Mouse (Mus musculus): ENCODE measurements around the gene Ptpre. TPM values are rescaled to one million over a fixed set of nuclear protein-coding genes. Genes with fewer than 3 reads are reported as not detected.

Gene Ptpre
- polyA plus RNA-seq, 1 experiment from 2014 or later, result 3.1 TPM

DNA sequence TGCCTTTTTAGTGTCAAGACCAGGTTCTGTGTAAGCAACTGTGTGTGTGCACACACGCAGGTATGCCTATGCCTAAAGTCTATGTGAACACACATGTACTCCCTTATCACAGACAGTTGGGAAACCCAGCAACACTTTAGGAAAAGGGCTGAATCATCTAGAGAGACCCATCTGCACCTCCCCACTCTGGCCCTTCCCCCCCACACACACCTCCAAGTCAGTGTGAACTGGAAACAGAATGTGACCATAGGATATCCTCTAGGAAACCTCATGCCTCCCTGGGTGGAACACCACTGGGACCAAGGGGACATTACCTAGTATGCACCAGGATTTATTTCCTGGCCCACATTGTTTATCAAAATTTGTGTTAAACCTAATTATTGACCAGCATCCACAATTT lies 112.0 kb downstream of the Ptpre start:
- H3K4me2 ChIP-seq (ENCODE audit: low read depth, low read length), result no peak overlapping the region
- no peak overlapping the region for H3K27ac ChIP-seq (ENCODE audit: low read length)
- ATAC-seq (replicated peaks; ENCODE audit: extremely low read depth, insufficient read depth, low FRiP score), result no peak
- H3K9me3 ChIP-seq (replicated peaks; ENCODE audit: control insufficient read depth, low read length), result no peaks in the 10 kb centered on the region
- H3K36me3 ChIP-seq (ENCODE audit: control insufficient read depth, insufficient read depth), result no peaks in the 10 kb centered on the region
- no peak overlapping the region for H3K4me3 ChIP-seq (ENCODE audit: low read length)
- 83% methylated on average over 1 of the region's 1 CpGs for WGBS
- no peaks in the 10 kb centered on the region for H3K27me3 ChIP-seq (ENCODE audit: control insufficient read depth, insufficient read depth, low read length)
- H3K9ac ChIP-seq (ENCODE audit: low read length), result no peak overlapping the region
- H3K4me1 ChIP-seq (ENCODE audit: control insufficient read depth, insufficient read depth, low read length), result no peaks in the 10 kb centered on the region

GRCm38 (mm10) chr7:135650061-135650460 lies 112.8 kb downstream of the Ptpre start:
- H3K27me3 ChIP-seq (ENCODE audit: control insufficient read depth, insufficient read depth, low read length), result no peaks in the 10 kb centered on the region
- H3K9ac ChIP-seq (ENCODE audit: low read length), result no peak overlapping the region
- no peak overlapping the region for H3K27ac ChIP-seq (ENCODE audit: low read length)
- no peaks in the 10 kb centered on the region for H3K4me1 ChIP-seq (ENCODE audit: control insufficient read depth, insufficient read depth, low read length)
- no peak overlapping the region for H3K4me3 ChIP-seq (ENCODE audit: low read length)
- no peaks in the 10 kb centered on the region for H3K9me3 ChIP-seq (replicated peaks; ENCODE audit: control insufficient read depth, low read length)
- H3K4me2 ChIP-seq (ENCODE audit: low read depth, low read length), result no peak overlapping the region
- no peak for ATAC-seq (replicated peaks; ENCODE audit: extremely low read depth, insufficient read depth, low FRiP score)
- no peaks in the 10 kb centered on the region for H3K36me3 ChIP-seq (ENCODE audit: control insufficient read depth, insufficient read depth)
- 72% methylated on average over 5 of the region's 5 CpGs for WGBS

DNA sequence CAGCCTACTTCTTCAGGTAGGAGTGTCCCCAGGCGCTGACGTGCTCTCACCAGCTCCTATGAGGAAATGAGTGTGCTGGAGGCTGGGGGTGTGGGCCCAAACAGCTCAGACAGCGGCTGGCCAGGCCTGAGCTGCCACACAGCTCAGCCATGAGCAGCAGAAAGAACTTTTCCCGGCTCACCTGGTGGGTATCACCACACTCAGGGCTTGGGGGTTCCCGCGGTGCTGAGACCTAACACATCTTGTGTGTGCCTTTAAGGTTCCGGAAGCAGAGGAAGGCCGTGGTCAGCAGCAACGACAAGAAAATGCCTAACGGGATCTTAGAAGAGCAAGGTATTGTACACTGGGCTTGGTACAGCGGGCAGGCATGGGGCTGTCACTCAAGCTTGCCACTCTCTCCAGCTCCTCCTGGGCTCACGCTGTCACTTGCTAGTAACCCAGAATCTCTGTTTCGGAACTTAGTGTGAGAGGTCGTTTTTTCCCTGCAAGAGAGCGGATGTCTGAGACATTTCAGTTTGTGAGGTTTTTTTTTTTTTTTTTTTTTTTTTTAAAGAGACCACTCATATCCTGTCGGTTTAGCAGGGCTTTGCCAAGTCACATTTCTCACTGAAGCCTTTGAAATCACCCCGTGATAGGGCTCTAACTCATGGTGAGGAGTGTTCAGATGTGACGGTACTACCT lies 114.7 kb downstream of the Ptpre start:
- Histone ChIP-seq H3K27ac (ENCODE audit: low read length) (peak overlapping the region; percentile 73), H3K27me3 (ENCODE audit: control insufficient read depth, insufficient read depth, low read length) (no peaks in the 10 kb centered on the region), H3K9ac (ENCODE audit: low read length) (peak overlapping the region; percentile 47), H3K4me3 (ENCODE audit: low read length) (peak overlapping the region; percentile 43), H3K9me3 (replicated peaks; ENCODE audit: control insufficient read depth, low read length) (no peaks in the 10 kb centered on the region), H3K36me3 (ENCODE audit: control insufficient read depth, insufficient read depth) (no peaks in the 10 kb centered on the region), H3K4me2 (ENCODE audit: low read depth, low read length) (peak overlapping the region; percentile 42), H3K4me1 (ENCODE audit: control insufficient read depth, insufficient read depth, low read length) (no peaks in the 10 kb centered on the region)
- WGBS, result 49% methylated on average over 18 of the region's 18 CpGs
- peak; percentile 23; the same call in 1 of the 2 replicates for ATAC-seq (replicated peaks; ENCODE audit: extremely low read depth, insufficient read depth, low FRiP score)

DNA sequence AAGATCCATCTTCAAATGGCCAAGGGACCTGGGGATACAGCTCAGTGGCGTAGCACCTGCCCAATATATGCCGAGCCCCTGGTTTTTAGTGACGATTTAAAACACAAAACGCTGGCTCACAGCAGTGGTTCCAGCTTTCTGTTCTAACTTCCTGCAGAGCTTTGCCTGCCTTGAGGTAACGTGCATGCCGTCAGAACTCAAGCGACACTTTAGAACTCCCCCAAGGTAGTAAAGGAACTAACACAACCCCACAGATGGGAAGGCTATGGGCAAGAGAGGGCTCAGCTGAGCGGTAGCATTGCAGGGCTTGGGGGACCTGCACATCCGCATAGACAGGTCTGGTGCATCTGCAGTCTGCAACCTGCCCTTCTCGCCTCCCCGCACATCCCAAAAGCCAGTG lies 115.5 kb downstream of the Ptpre start:
- Histone ChIP-seq H3K27me3 (ENCODE audit: control insufficient read depth, insufficient read depth, low read length) (no peaks in the 10 kb centered on the region), H3K9me3 (replicated peaks; ENCODE audit: control insufficient read depth, low read length) (no peaks in the 10 kb centered on the region), H3K4me3 (ENCODE audit: low read length) (peak overlapping the region; percentile 10; the same call in 1 of the 2 replicates), H3K4me1 (ENCODE audit: control insufficient read depth, insufficient read depth, low read length) (no peaks in the 10 kb centered on the region; the same call in 1 of the 2 replicates), H3K27ac (ENCODE audit: low read length) (peak overlapping the region; percentile 73), H3K36me3 (ENCODE audit: control insufficient read depth, insufficient read depth) (no peaks in the 10 kb centered on the region), H3K9ac (ENCODE audit: low read length) (no peak overlapping the region), H3K4me2 (ENCODE audit: low read depth, low read length) (peak overlapping the region; percentile 42)
- WGBS, result 70% methylated on average over 11 of the region's 11 CpGs
- no peak for ATAC-seq (replicated peaks; ENCODE audit: extremely low read depth, insufficient read depth, low FRiP score)

DNA sequence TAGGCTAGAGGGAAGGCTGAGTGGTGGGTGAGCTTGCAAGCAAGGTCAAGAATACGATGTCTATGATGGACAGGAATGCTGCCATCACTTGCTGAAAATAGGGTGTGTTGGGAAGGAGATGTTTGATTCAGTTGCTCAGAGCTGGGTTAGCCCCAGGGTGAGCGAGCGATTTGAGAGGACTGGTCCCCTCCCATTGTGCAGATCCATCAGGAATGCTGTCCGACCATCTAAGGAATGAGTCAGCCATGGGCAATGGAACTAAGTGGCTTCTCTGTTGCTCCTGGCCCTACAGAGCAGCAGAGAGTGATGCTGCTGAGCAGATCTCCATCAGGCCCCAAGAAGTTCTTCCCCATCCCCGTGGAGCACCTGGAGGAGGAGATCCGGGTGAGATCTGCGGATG lies 116.3 kb downstream of the Ptpre start:
- no peaks in the 10 kb centered on the region for H3K36me3 ChIP-seq (ENCODE audit: control insufficient read depth, insufficient read depth)
- no peak overlapping the region for H3K27ac ChIP-seq (ENCODE audit: low read length)
- no peak overlapping the region for H3K4me2 ChIP-seq (ENCODE audit: low read depth, low read length)
- H3K27me3 ChIP-seq (ENCODE audit: control insufficient read depth, insufficient read depth, low read length), result no peaks in the 10 kb centered on the region
- H3K4me3 ChIP-seq (ENCODE audit: low read length), result no peak overlapping the region
- no peaks in the 10 kb centered on the region for H3K9me3 ChIP-seq (replicated peaks; ENCODE audit: control insufficient read depth, low read length)
- H3K9ac ChIP-seq (ENCODE audit: low read length), result no peak overlapping the region
- no peaks in the 10 kb centered on the region; the same call in 1 of the 2 replicates for H3K4me1 ChIP-seq (ENCODE audit: control insufficient read depth, insufficient read depth, low read length)
- ATAC-seq (replicated peaks; ENCODE audit: extremely low read depth, insufficient read depth, low FRiP score), result no peak
- 83% methylated on average over 7 of the region's 7 CpGs for WGBS

DNA sequence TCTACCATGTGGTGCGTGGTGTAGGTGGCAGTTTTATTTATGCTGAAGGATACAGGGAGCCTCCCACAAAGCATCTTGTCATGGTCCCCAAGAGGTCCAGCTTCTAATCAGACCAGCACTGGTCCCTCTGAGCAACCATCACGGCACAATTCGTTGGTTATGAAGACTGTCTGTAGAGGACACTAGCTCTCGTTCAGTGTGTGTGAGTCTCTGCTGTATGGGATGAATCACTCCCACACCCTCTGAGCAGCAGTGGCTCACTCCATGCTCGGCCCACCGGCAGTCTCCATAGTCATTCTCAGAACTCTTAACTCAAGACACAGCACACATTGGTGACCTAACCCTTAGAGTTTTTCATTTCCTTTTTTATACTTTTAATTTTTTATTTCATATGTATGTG lies 117.0 kb downstream of the Ptpre start:
- 80% methylated on average over 6 of the region's 6 CpGs for WGBS
- Histone ChIP-seq H3K27ac (ENCODE audit: low read length) (no peak overlapping the region), H3K4me1 (ENCODE audit: control insufficient read depth, insufficient read depth, low read length) (no peaks in the 10 kb centered on the region; the same call in 1 of the 2 replicates), H3K9ac (ENCODE audit: low read length) (no peak overlapping the region), H3K4me2 (ENCODE audit: low read depth, low read length) (no peak overlapping the region), H3K27me3 (ENCODE audit: control insufficient read depth, insufficient read depth, low read length) (no peaks in the 10 kb centered on the region), H3K9me3 (replicated peaks; ENCODE audit: control insufficient read depth, low read length) (no peaks in the 10 kb centered on the region), H3K36me3 (ENCODE audit: control insufficient read depth, insufficient read depth) (no peaks in the 10 kb centered on the region), H3K4me3 (ENCODE audit: low read length) (no peak overlapping the region)
- ATAC-seq (replicated peaks; ENCODE audit: extremely low read depth, insufficient read depth, low FRiP score), result no peak

GRCm38 (mm10) chr7:135655113-135655512 lies 117.8 kb downstream of the Ptpre start:
- WGBS, result 73% methylated on average over 4 of the region's 4 CpGs
- ATAC-seq (replicated peaks; ENCODE audit: extremely low read depth, insufficient read depth, low FRiP score), result no peak
- no peaks in the 10 kb centered on the region; the same call in 1 of the 2 replicates for H3K4me1 ChIP-seq (ENCODE audit: control insufficient read depth, insufficient read depth, low read length)

GRCm38 (mm10) chr7:135658150-135658549 lies 120.9 kb downstream of the Ptpre start:
- H3K36me3 ChIP-seq (ENCODE audit: control insufficient read depth, insufficient read depth), result no peaks in the 10 kb centered on the region
- H3K4me2 ChIP-seq (ENCODE audit: low read depth, low read length), result no peak overlapping the region
- no peak overlapping the region for H3K27ac ChIP-seq (ENCODE audit: low read length)
- no peaks in the 10 kb centered on the region for H3K27me3 ChIP-seq (ENCODE audit: control insufficient read depth, insufficient read depth, low read length)
- no peaks in the 10 kb centered on the region; the same call in 1 of the 2 replicates for H3K4me1 ChIP-seq (ENCODE audit: control insufficient read depth, insufficient read depth, low read length)
- WGBS, result 81% methylated on average over 7 of the region's 7 CpGs
- no peak for ATAC-seq (replicated peaks; ENCODE audit: extremely low read depth, insufficient read depth, low FRiP score)
- H3K4me3 ChIP-seq (ENCODE audit: low read length), result no peak overlapping the region
- H3K9me3 ChIP-seq (replicated peaks; ENCODE audit: control insufficient read depth, low read length), result no peaks in the 10 kb centered on the region
- no peak overlapping the region for H3K9ac ChIP-seq (ENCODE audit: low read length)

More at GRCm38 (mm10) chr7:135655113-135655512, 117.8 kb downstream of the Ptpre start:
- Histone ChIP-seq H3K9me3 (replicated peaks; ENCODE audit: control insufficient read depth, low read length) (no peaks in the 10 kb centered on the region), H3K4me2 (ENCODE audit: low read depth, low read length) (no peak overlapping the region), H3K9ac (ENCODE audit: low read length) (no peak overlapping the region), H3K27me3 (ENCODE audit: control insufficient read depth, insufficient read depth, low read length) (no peaks in the 10 kb centered on the region), H3K4me3 (ENCODE audit: low read length) (no peak overlapping the region), H3K36me3 (ENCODE audit: control insufficient read depth, insufficient read depth) (no peaks in the 10 kb centered on the region), H3K27ac (ENCODE audit: low read length) (no peak overlapping the region)

- Histone ChIP-seq H3K4me1 (ENCODE audit: control insufficient read depth, insufficient read depth, low read length) (no peaks in the 10 kb centered on the region; the same call in 1 of the 2 replicates), H3K9ac (ENCODE audit: low read length) (no peak overlapping the region), H3K9me3 (replicated peaks; ENCODE audit: control insufficient read depth, low read length) (no peaks in the 10 kb centered on the region), H3K27me3 (ENCODE audit: control insufficient read depth, insufficient read depth, low read length) (no peaks in the 10 kb centered on the region), H3K4me3 (ENCODE audit: low read length) (no peak overlapping the region), H3K4me2 (ENCODE audit: low read depth, low read length) (no peak overlapping the region), H3K27ac (ENCODE audit: low read length) (no peak overlapping the region), H3K36me3 (ENCODE audit: control insufficient read depth, insufficient read depth) (no peaks in the 10 kb centered on the region)
- WGBS, result 84% methylated on average over 5 of the region's 5 CpGs
- ATAC-seq (replicated peaks; ENCODE audit: extremely low read depth, insufficient read depth, low FRiP score), result 0 out of 2 replicates have a peak, but pooled peaks have one; percentile 24
These were observed 122.1 kb downstream of the Ptpre start for GRCm38 (mm10) chr7:135659314-135659935.

Measured in heart, embryonic 16.5 days (tissue).